Mouse (Mus musculus) liver, adult 2 months (tissue): ENCODE measurements around the gene Irgm2.
A peak's percentile ranks its signal among the peaks of the same experiment; 100 is the strongest.

Experiments
- CTCF ChIP-seq: fragments of 200-500 bp; IDR thresholded peaks from 2 replicates; pipeline ENCODE4 v1.5.1; 2011; ENCODE audit warnings: low read depth, low read length, control low read depth
- POLR2A ChIP-seq: fragments of 200-500 bp; IDR thresholded peaks from 2 replicates; pipeline ENCODE4 v1.6.1; 2011; ENCODE audit warnings: low read length, control low read depth; ENCODE audit not compliant: insufficient read depth; ENCODE audit errors: extremely low read depth

- no peak for TF ChIP-seq CTCF
- TF ChIP-seq POLR2A = peak; percentile 56; the same call in 1 of the 2 replicates
Measured at GRCm38 (mm10) chr11:58168167-58168915, 31.1 kb upstream of the Irgm2 start, which contains the start of gene Gemin5.
